Mouse (Mus musculus): Measurements from ENCODE around the gene Asgr1.

DNA sequence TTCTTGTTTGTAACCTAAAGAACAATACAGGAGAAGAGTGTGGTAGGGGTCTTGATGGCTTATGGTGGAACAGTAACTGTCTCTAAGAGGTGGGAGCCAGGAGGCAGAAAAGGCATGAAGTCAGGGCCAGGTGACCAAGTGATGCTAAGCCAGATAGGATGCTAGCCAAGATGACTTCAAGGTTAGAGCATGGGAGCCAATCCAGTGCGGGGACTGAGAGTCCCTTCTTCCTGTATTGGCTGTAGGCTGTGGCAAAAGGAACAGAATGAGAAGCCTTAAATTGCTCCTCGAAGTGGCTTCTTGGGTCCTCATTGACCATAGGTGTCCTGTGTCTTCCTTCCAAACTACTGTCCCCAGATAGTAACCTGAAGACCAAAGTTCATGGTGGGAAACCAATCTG lies 45.2 kb downstream of the Asgr1 start:
- TF ChIP-seq POLR2A (IDR thresholded peaks at IDR 0.05; ENCODE audit: insufficient read length, low read depth), result no peak
- TF ChIP-seq POLR2AphosphoS2 (IDR thresholded peaks at IDR 0.05; ENCODE audit: insufficient read length, low read depth), result no peak
- TF ChIP-seq REST (IDR thresholded peaks at IDR 0.05; ENCODE audit: insufficient read depth, insufficient read length), result no peak
- TF ChIP-seq MAX (IDR thresholded peaks at IDR 0.05; ENCODE audit: low read depth), result no peak
- TF ChIP-seq E2F4 (IDR thresholded peaks at IDR 0.05; ENCODE audit: insufficient read depth), result no peak
